Mouse (Mus musculus): Measurements from ENCODE around the gene Osgin1.

Gene Osgin1

DNA sequence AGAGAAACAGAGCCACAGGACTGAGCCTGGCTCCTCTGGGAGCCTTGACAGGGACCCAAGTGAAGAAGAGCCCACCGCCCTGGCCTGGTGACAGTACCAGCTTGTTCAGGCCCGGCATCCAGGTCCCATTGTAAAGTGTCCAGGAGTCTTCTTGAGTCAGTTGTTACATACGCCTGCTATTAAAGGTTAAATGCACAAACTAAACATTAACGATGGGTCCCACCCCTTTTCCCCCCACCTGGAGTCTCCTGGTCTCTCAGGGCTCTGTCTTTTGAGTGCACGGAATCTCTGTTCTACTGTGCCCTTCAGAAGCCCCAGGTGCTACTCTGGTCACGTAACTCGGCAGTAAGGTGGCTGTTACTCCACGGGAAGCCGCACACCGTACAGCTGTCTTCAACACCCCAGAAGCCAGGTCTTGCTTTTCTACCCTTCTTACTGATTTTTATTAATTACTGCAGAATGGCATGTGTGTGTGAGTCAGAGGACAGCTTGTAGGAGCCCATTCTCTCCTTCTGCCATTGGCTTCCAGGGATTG is 9.7 kb upstream of the Osgin1 start:
- DNase-seq (ENCODE audit: low read depth): no peak

DNA sequence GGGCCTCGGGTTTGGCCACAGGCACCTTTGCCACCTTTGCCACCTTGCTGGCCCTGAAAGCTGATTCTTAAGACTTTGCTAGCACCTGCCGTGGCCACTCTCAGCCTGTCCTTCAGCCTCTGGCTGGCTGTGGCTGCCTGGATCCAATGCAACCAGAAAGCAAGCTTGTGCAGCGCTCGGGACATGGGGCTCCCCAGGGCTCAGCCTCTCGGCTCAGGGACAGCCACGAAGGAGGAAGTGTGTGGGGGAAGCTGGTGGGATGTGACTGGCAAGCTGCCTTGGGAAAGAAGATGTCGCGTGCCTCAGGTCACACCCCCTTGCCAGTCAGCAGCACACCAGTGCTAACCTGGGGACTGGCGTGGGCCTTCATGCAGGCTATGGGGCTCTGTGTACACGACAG is 9.2 kb upstream of the Osgin1 start:
- DNase-seq (ENCODE audit: low read depth): peak; percentile 66

DNA sequence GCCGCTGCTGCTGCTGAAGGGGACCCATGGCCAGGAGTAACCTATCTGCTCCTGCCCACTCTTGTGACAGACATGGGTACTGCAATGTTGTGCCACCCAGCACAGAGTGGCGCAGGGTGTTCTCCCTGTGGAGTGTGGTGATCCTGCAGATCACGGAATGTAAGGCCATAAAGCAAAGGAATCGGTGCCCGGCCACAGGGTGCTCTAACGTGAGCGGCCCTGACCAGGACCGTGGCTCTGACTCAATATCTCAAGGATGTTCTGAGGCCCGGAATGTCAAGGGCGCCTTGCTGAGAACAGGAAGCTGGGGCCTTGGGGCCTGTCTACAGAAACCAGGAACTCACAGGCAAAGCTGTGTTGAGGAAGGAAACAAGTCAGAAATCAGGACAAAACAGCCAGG is 8.4 kb upstream of the Osgin1 start:
- peak; percentile 74 for DNase-seq (ENCODE audit: low read depth)

DNA sequence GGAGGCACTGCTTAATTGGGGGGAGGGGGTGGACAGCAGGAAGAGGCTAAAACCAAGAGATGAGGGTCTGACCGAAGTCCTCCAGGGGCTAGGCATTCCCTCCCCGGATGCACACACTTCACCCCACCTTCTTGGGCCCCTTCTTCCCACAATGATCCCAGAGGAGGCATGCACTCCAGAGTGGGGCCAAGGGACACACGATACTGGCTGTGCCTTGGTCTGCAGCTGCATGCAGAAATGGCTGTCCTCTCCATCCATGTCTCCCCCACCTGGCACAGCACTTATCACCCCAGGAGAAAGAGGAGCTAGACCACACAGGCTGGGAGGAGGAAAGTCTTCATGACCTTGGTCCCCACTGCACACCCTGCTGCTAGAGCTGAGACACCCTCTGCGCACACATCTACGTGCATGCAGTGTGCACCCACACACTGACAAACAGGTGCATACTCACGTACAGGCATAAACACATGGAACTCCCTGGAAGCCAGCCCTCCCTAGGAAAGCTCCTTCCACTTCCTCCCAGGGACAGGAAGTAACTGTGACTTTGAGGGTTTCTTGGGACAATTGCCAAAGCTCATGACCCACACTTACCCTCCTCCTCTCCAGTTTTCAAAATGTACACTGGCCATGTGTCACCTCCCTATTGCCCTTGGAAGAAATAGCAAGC is 7.7 kb upstream of the Osgin1 start:
- peak; percentile 42 for DNase-seq (ENCODE audit: low read depth)

GRCm38 (mm10) chr8:119427634-119428349 is 6.1 kb upstream of the Osgin1 start:
- peak; percentile 54 for DNase-seq (ENCODE audit: low read depth)

DNA sequence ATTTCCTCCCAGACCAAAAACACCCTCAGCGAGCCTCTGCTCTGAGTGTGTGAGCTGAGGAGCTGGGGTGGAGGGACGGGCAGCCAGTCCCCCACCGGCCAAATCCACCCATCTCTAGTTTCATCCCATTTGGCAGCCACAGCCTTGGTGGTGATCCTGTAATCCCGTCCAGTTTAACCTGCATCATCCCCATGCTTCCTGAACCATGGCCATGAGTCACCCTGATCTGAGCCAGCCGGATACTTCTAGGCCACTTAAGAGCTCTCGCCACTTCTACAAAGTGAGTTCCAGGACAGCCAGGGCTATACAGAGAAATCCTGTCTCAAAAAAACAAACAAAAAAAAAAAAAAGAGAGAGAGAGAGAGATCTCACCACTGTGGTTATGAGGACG is 5.6 kb upstream of the Osgin1 start:
- DNase-seq (ENCODE audit: low read depth): no peak

GRCm38 (mm10) chr8:119428766-119429327 is 5.1 kb upstream of the Osgin1 start:
- DNase-seq (ENCODE audit: low read depth): no peak

GRCm38 (mm10) chr8:119429552-119429951 is 4.4 kb upstream of the Osgin1 start:
- DNase-seq (ENCODE audit: low read depth): no peak

GRCm38 (mm10) chr8:119430250-119430649 is 3.7 kb upstream of the Osgin1 start:
- no peak for DNase-seq (ENCODE audit: low read depth)

DNA sequence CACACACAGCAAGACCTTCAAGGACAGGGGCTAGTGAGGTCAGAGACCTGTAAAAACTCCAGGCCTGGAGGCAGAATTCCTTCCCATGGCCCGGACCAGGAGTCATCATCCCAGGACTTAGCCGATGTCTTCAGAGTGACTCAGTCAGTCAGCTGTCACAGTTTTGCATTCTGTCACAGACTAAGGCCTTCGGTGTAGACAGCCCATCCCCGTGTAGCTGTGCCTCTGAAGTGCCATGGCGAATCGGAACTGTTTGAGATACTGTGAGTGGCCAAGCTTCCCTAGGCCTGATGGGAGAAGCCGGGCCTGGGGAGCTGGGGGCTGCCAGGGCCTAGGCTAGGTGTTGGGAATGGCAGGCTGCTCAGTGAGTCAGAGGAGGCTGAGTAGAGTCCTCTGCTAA is 3.2 kb upstream of the Osgin1 start:
- DNase-seq (ENCODE audit: low read depth): no peak

DNA sequence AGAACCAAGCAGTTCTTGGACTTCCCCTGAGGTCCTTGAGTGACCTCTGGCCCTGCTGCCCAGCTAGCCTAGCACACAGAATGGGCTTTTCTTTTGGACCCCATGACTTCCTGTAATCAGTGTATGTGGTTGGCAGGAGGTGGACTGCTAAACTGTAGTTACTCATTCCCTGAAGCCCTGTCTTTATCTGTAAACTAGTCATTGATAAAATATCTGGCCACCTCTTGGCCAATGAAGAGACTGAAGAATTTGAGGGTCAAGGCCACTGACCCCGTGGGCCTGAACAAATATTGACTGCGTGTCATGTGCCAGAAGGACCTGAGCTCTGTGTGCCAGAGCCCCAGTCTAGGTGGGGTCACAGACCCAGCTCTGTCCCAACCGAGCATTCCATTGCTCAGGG is 1.6 kb upstream of the Osgin1 start:
- no peak for DNase-seq (ENCODE audit: low read depth)

DNA sequence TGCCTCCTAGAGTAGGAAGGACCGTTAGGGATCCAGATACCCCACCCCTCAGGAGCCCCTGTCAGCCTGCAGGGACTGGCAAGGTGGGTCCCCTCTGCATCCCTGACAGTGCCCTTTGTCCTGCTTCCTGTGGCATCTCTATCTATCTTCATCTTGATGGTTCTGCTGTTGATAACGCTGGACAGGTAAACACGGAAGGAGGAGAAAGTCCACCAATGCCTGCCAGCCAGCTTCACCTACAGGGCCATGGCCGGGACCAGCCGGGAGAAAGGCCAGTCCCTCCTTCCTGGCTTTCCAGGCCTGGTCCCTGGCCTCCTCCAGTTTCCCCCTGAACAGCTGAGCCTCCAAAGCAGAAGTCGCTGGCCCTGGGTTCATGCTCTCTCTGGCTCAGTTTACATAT is 645 bp downstream of the Osgin1 start:
- no peak for DNase-seq (ENCODE audit: low read depth)

- DNase-seq (ENCODE audit: low read depth): no peak
Observed at GRCm38 (mm10) chr8:119435527-119435926, 1.6 kb downstream of the Osgin1 start.

GRCm38 (mm10) chr8:119436331-119436730 is 2.4 kb downstream of the Osgin1 start:
- no peak for DNase-seq (ENCODE audit: low read depth)

DNA sequence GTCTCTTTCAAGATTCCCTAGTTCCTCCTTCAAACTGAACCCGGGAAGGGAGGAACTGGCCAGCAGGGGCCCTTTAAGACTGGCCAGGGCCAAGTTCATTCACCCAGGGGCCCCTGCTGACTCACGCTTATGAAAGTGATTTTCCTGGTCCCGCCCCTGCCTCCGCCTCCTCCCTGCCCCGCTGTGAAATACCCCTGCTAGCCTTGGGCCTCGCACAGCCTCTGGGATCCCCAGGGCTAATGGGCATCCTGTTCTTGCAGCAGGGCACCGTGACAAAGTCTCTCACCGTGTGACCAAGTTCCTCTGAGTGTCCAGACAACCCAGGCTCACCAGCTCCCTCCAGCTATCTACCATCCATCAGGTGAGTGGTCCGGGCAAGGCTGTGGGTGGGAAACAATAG is 3.0 kb downstream of the Osgin1 start:
- DNase-seq (ENCODE audit: low read depth): peak; percentile 62

- DNase-seq (ENCODE audit: low read depth): no peak
Observed at GRCm38 (mm10) chr8:119437506-119437905, 3.6 kb downstream of the Osgin1 start.

- DNase-seq (ENCODE audit: low read depth): no peak
Observed at GRCm38 (mm10) chr8:119438876-119439275, 5.0 kb downstream of the Osgin1 start.

GRCm38 (mm10) chr8:119439424-119439823 is 5.5 kb downstream of the Osgin1 start:
- DNase-seq (ENCODE audit: low read depth): no peak

DNA sequence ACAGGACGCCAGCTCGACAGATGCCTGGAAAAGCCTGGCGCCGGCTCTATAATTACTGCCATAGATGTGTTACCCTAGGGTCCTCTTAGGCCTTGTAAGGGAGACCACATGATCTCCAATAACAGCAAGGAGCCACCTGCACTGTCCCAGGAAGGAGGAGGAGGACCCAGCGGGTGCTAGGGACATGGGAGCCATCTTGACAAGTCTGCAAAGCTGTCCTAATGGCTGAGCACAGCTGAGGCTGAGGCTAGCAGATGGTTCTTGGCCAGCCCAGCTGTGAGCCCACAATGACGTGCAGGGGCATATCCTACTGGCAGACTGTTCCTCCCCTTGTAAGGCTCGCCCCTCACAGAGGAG is 5.9 kb downstream of the Osgin1 start:
- no peak for DNase-seq (ENCODE audit: low read depth)

GRCm38 (mm10) chr8:119440250-119440951 is 6.5 kb downstream of the Osgin1 start:
- peak; percentile 77 for DNase-seq (ENCODE audit: low read depth)

DNA sequence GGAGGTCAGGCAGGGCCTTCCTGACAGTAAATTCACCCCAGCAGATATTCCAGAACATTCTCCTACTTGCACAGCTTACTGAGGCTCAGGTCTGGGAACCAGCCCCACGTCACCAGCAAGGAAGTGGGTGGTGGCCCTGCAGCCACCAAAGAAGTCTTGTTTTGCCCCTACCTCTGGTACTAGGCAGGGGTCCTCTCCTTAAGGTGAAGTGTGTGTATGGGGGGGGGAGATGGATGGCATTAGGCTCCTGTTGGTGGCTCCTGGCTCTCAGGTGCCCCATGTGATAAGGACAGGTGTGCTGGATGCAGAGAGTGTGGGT is 7.0 kb downstream of the Osgin1 start:
- DNase-seq (ENCODE audit: low read depth): no peak

DNA sequence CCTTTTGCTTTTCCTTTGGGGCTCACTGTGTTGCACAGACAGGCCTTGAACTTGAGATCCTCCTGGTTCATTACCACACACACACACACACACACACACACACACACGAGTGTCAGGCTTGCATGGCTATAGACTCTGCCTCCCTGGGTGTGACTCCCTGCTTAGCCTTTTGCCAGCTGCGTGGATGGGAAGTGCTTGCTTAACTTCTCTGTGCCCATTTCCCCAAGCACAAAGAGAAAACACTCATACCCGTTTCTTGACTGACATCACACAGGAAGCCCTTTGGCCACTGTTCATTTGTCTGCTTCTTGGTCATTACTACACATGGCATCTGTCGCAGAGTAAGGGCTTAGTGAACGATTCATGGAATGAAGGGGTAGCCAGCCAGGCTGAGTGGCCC is 8.1 kb downstream of the Osgin1 start:
- DNase-seq (ENCODE audit: low read depth): no peak

GRCm38 (mm10) chr8:119442970-119443369 is 9.0 kb downstream of the Osgin1 start:
- no peak for DNase-seq (ENCODE audit: low read depth)
